Mouse (Mus musculus) bone marrow macrophage, adult 2 months (primary cell): ENCODE results near the gene Chid1. TPM values are rescaled to one million over a fixed set of nuclear protein-coding genes. Genes with fewer than 3 reads are reported as not detected.
A peak's percentile ranks its signal among the peaks of the same experiment; 100 is the strongest.

ENCODE experiments used
- H3K27ac ChIP-seq: 2 replicates; pipeline ENCODE4 v1.5.1; 2012; ENCODE audit warnings: low read depth, low read length; ENCODE audit not compliant: insufficient read depth
- H3K4me1 ChIP-seq: 2 replicates; pipeline ENCODE4 v1.6.1; 2012; ENCODE audit warnings: low read length; ENCODE audit not compliant: control insufficient read depth, insufficient read depth
- H3K4me3 ChIP-seq: 2 replicates; pipeline ENCODE4 v1.5.1; 2012; ENCODE audit warnings: mild to moderate bottlenecking, low read length, moderate library complexity; ENCODE audit not compliant: insufficient read depth
- CTCF ChIP-seq: IDR thresholded peaks from 2 replicates; pipeline ENCODE4 v1.5.1; 2012; ENCODE audit warnings: low read depth, mild to moderate bottlenecking, low read length, moderate library complexity
- POLR2A ChIP-seq: IDR thresholded peaks from 2 replicates; pipeline ENCODE4 v1.6.1; 2012; ENCODE audit warnings: mild to moderate bottlenecking, low read depth, low read length, borderline replicate concordance
- polyA plus RNA-seq: library from polyadenylated mRNA; stranded (reverse); fragments of >200 nt; gene quantifications from 2 replicates; pipeline ENCODE4 v1.2.4, GENCODE M21; 2012; ENCODE audit not compliant: missing spikeins, insufficient read depth, insufficient read length

Chid1 gene
- polyA plus RNA-seq, 1 experiment: 16.3 TPM

DNA sequence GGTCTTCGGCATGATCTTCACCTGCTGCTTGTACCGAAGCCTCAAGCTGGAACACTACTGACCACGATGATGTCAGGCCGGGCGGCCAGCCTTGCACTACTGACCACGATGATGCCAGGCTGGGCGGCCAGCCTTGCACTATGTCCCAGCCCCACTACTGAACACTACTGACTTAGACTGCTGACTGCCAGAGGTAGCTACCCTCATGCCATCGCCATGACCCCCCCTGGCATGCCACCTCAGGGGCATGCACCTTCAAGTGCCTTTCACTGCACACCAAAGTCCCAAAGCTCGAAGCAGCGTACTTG, 69.1 kb downstream of the Chid1 start:
- H3K27ac ChIP-seq: no peak overlapping the region
- H3K4me3 ChIP-seq: no peak overlapping the region
- H3K4me1 ChIP-seq: peaks cover 48% of the 10 kb centered on the region
- no peak for TF ChIP-seq CTCF
- no peak for TF ChIP-seq POLR2A

DNA sequence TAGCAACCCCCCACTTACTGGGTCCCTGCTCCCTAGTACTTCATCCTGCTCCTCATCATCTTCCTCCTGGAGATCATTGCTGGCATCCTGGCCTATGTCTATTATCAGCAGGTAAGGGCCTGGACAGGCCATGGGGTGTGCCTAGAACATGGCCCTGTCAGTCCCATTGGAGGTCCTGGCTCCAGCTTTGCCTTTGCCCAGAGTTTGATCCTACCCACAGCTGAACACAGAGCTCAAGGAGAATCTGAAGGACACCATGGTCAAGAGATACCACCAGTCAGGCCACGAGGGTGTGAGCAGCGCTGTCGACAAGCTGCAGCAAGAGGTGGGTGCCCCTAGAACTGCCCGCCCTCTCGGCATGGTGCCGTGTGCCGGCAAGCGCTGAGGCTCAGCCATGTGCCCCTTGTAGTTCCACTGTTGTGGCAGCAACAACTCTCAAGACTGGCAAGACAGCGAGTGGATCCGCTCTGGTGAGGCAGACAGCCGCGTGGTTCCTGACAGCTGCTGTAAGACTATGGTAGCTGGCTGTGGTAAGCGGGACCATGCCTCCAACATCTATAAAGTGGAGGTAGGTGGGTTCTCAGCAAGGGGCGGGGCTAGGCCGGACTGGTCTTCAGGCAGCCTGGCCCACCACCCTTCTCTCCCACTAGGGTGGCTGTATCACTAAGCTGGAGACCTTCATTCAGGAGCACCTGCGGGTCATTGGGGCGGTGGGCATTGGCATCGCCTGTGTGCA, 69.6 kb downstream of the Chid1 start:
- H3K4me3 ChIP-seq: no peak overlapping the region
- H3K27ac ChIP-seq: no peak overlapping the region
- peaks cover 51% of the 10 kb centered on the region for H3K4me1 ChIP-seq
- TF ChIP-seq POLR2A (no peak), CTCF (no peak)

DNA sequence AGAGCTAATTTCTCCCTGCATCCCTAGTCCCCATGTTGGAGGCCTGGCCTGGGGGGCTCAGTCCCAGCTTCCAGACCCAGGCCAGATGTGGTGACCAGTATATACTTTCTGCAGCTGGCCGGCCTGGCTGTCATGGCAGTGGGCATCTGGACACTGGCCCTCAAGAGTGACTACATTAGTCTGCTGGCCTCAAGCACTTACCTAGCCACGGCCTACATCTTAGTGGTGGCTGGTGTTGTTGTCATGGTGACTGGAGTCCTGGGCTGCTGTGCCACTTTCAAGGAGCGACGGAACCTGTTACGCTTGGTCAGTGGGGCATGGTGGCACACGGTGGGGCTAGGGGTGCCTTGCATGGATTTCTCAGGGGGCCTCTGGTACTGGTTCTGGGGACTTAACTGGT, 70.3 kb downstream of the Chid1 start:
- TF ChIP-seq CTCF (no peak), POLR2A (no peak)
- H3K4me1 ChIP-seq: peaks cover 58% of the 10 kb centered on the region
- H3K27ac ChIP-seq: peak overlapping the region; percentile 88
- H3K4me3 ChIP-seq: peak overlapping the region; percentile 75

DNA sequence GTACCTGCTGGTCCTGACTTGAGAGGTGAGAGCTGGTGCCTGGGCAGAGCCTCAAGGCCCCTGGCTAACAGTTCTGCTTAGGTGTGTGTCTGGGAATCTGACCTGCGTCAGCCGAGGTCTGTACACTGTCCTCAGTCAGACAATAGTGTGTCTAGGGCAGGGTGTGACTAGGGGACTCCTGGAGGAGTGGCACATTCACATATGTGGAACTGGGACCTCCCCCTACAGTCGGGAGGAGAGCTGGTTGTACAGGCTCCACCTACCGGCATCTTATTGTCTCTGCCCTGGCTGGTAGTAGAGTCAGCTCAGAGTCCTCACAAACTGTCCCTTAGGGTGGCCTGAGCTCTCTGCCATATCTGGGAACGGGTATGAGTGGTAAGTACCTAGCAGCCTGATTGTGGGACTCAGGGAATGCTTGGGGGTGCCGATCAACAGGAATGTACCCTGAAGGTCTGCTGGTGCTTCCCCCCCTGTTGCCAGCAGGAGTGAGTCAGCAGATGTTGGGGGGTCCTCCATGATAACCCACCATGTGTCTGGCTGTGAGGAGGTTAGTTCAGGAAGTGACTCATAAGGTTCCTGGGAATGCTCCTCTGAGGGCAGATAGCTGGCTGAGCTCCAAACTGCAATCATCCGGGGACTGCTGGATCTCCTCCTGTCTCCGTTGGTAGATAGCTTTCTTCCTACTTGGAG, 71.0 kb downstream of the Chid1 start:
- Histone ChIP-seq H3K27ac (peak overlapping the region; percentile 88), H3K4me1 (peaks cover 62% of the 10 kb centered on the region), H3K4me3 (peak overlapping the region; percentile 75)
- no peak for TF ChIP-seq POLR2A
- no peak for TF ChIP-seq CTCF

DNA sequence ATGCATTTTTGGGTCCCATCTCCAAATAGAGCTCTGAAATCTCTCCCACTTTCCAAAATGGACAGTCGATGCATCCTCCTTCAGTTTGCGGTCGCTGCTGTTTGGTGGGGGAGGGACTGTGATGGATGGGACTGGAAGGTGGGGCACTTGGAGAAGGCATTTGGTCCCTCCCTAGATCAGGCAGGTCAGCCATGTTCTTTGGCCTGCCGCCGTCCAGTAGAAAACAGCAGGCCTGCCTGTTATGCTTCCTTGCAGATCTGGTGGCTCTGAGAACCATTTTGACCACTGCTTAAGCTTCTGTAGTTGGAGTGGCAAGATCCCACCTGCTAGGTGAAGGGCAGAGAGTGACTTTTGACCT, 71.5 kb downstream of the Chid1 start:
- TF ChIP-seq POLR2A: no peak
- no peak for TF ChIP-seq CTCF
- H3K27ac ChIP-seq: peak overlapping the region; percentile 88
- H3K4me1 ChIP-seq: peaks cover 64% of the 10 kb centered on the region
- H3K4me3 ChIP-seq: peak overlapping the region; percentile 75

DNA sequence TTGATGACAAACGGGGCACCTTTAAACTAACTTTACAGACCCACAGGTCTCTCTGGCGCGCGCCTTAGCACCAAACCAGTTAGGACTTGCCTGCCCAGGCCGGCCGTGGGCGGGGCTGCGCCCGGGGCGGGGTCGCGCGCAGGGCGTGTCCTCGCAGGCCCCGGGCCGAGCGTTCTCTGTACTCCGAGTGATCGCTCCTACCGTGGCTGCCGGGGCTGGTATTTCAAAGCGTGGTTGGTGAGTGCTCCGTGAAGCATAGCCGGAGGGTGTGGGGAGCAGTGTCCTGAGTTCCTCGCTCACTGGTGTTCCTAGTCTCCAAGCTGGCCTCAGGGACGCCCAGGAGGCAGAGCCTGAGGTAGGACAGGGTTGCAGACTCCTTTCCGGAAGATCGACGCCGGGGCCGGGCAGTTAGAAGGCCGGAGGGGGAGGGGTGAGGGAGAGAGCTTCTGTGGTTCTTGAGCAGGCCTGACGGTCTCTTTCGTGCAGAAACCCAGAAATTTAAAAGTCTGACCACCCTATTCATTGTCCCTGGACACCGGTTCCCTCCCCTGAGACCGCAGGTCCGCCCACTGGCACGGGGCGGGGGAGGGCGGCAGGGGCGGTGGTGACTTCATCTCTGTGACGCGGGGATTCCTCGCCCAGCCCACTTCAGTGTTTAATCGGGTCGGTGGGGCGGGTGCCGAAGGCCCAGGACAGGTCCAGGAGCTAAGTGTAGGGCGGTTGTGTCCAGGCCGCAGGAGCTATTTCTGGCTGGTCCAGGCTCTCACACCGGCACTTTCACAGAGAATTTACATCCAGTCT, 72.2 kb downstream of the Chid1 start, which contains the start of gene Cd151:
TSS of gene Cd151 (plus strand) at position 163 of the 801 bp plus-strand sequence.
- peaks cover 69% of the 10 kb centered on the region for H3K4me1 ChIP-seq
- peak within 1 kb of the TSS; percentile 88 for H3K27ac ChIP-seq
- no peak for TF ChIP-seq POLR2A
- no peak for TF ChIP-seq CTCF
- peak within 1 kb of the TSS; percentile 75 for H3K4me3 ChIP-seq

DNA sequence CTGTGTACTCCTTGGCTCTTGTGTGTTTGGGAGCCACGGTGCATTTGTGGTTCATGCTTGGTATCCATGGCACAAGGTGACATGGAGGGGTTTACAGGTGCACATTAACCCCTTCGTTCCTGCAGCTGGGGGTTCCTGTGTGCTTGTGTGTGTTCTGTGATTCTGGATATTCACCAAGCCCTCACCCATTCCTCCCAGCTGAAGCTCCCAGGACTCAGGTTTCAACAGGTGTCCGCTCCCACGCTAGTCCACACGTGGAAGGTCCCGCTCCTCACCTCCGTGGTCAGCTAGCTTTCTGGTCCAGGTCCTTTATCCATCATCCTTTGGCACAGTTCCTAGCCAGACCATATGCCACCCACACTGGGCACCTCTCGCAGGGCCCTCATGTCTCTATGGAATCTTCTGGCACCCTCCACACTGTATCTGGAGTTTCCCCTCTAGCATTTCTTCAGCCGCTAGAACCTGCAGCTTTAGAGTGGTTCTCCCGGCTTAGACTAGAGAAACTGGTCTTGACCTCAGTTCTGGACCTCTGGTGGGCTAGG, 73.0 kb downstream of the Chid1 start:
- peak overlapping the region; percentile 41 for H3K27ac ChIP-seq
- TF ChIP-seq CTCF: no peak
- peaks cover 69% of the 10 kb centered on the region for H3K4me1 ChIP-seq
- peak overlapping the region; percentile 75 for H3K4me3 ChIP-seq

DNA sequence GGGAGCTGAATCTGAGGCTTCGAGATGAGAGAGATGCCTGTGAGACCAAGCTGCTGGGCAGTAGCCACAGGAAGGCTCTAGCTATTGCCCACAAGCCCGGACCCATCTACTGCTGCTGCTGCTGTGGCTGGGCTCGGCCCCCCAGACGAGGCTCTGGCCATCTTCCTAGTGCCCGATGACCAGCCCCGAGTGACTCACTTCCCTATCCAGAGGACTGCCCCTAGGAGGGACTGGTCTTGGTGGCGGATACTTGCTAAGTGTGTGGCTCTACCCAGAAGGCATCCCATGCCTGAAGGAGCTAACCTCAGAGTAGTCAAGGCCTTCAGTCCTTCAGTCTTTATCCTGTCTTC, 73.6 kb downstream of the Chid1 start:
- Histone ChIP-seq H3K27ac (peak overlapping the region; percentile 66), H3K4me1 (peaks cover 69% of the 10 kb centered on the region), H3K4me3 (peak overlapping the region; percentile 21; the same call in 1 of the 2 replicates)
- no peak for TF ChIP-seq CTCF
- no peak for TF ChIP-seq POLR2A

DNA sequence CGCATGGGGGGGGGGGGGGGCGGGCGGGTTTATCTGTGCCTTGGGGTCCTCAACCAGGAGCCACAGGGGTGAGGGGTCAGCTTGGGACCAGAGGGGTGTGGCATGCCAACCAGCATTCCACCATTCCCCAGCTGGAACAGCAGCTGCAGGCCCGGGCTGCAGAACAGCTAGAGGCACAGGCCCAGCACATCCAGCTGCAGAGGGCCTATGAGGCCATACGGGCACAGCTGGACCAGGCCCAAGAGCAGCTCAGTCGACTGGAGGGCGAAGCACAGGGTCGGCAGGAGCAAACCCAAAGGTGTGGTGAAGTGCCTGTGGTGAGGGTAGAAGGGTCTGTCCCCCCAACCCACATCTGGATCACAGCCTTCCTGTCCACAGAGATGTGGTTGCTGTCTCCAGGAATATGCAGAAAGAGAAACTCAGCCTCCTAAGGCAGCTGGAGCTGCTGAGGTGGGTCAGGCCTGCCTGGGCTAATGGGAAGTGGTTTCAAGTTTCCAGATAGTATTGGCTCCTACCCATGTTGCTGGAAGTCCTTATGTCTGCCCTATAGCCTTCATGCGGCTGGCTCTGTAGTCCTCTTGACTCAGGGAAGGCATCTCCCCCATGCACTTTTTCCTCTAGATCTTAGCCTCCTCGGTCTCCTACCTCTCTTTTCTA, 74.1 kb downstream of the Chid1 start:
- peak overlapping the region; percentile 21; the same call in 1 of the 2 replicates for H3K4me3 ChIP-seq
- H3K4me1 ChIP-seq: peaks cover 69% of the 10 kb centered on the region

More for the DNA sequence above, 74.1 kb downstream of the Chid1 start:
- H3K27ac ChIP-seq: peak overlapping the region; percentile 66
- TF ChIP-seq POLR2A: no peak
- no peak for TF ChIP-seq CTCF
